Mouse (Mus musculus) cerebellum, adult 2 months (tissue): ENCODE measurements around the gene Samd4. TPM values are rescaled to one million over a fixed set of nuclear protein-coding genes. Genes with fewer than 3 reads are reported as not detected.

ENCODE experiments used
- DNase-seq, 2 experiments: peaks; one replicate each; pipeline ENCODE4 v3.0.0; 2021
- H3K27ac ChIP-seq: fragments of 200-500 bp; 2 replicates; pipeline ENCODE4 v1.5.1; 2012; ENCODE audit warnings: low read length, control low read depth, inconsistent platforms; ENCODE audit not compliant: insufficient read depth
- H3K27me3 ChIP-seq: fragments of 200-500 bp; 2 replicates; pipeline ENCODE4 v1.6.1; 2012; ENCODE audit warnings: inconsistent platforms, mild to moderate bottlenecking, low read length, moderate library complexity; ENCODE audit not compliant: control insufficient read depth, insufficient read depth
- H3K4me1 ChIP-seq: fragments of 200-500 bp; 2 replicates; pipeline ENCODE4 v1.6.1; 2011; ENCODE audit warnings: low read length; ENCODE audit not compliant: control insufficient read depth, insufficient read depth
- H3K4me3 ChIP-seq: fragments of 200-500 bp; replicated peaks from 2 replicates; pipeline ENCODE3; 2011; ENCODE audit warnings: mild to moderate bottlenecking, low read depth, low read length, control low read depth; ENCODE audit not compliant: insufficient read depth
- CTCF ChIP-seq: fragments of 200-500 bp; IDR thresholded peaks from 2 replicates; pipeline ENCODE4 v1.5.1; 2011; ENCODE audit warnings: low read depth, mild to moderate bottlenecking, control low read depth, low read length, moderate library complexity, borderline replicate concordance; ENCODE audit not compliant: insufficient read depth
- POLR2A ChIP-seq: fragments of 200-500 bp; IDR thresholded peaks from 2 replicates; pipeline ENCODE4 v1.6.1; 2011; ENCODE audit warnings: low read length, control low read depth, borderline replicate concordance; ENCODE audit not compliant: insufficient read depth
- WGBS: fragments of 180-500 bp; shearing (Covaris S2); methylation state at CpG from one replicate; pipeline ENCODE4 v1.1.7; 2018; 5-methylcytosine and 5-hydroxymethylcytosine counted together
- polyA plus RNA-seq: library from polyadenylated mRNA; depleted of rRNA; stranded (reverse); fragments of >200 nt; gene quantifications from 2 replicates; pipeline ENCODE4 v1.2.3, GENCODE M21; 2012

Gene Samd4
- polyA plus RNA-seq, 1 experiment: 23.8 TPM

DNA sequence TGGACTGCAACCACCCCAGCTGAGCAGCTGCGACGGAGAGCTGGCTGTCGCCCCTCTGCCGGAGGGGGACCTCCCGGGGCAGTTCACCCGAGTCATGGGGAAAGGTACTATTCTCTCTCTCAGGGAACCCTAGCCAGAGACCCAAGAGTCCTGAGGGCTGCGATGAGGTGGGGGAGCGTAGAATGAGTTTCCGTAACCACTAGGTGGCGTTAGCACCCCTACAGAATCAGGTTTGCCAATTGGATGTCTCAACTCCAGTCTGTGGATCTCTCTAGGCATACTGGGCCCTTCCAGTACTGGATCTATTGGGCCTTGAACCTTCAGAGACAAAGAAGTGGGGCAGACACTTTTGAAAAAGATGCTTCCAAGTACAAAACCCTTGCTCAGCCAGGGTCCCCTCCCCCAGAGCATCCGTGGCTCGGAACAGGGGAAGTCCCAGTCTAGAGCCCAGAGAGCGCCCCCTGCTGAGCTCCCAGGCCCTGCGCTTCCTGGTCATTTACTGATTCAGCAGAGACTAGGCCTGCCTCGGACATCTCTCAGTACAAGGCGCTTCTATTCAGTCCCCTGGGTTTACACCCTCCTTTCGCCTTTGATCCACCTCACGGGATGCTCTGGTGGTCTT lies 191.5 kb downstream of the Samd4 start:
- 62% methylated on average over 18 of the region's 18 CpGs for WGBS
- Histone ChIP-seq H3K4me3 (no peak overlapping the region), H3K27me3 (no peaks in the 10 kb centered on the region), H3K27ac (no peak overlapping the region), H3K4me1 (no peaks in the 10 kb centered on the region)
- TF ChIP-seq POLR2A (no peak), CTCF (no peak)
- DNase-seq: peak in 1 of 2 experiments; percentile 33

DNA sequence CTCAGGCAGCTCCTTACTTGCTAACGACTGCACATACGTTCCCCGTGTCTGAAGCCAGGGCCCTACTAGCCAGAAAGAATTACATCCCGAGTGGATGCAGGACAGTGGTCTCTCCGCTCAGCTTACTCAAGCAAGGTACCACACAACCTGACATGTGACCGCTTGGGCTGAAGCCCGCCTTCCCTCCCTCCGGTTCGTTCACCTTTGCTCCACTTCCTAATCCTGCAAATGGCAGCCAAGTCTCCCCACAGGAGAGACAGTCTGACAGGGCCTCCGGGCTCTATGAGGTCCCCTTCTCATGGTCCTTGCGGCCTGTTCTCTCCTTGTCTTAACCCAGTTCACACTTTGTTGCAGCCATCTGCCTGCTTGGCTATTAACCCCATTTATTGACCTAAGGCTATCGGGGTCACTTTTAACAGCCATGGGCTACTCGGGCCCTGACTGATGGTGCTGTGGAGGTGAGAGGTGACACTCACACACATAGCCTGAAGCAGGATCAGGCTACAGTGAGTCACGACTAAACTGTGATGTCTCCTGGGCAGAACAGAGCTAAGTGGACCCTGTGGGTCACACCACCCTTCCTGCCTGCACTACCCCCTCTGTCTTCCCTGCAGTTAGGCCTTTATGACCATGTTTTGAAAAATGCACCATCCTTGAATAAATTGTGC lies 192.5 kb downstream of the Samd4 start:
- WGBS: 91% methylated on average over 14 of the region's 14 CpGs
- H3K27ac ChIP-seq: no peak overlapping the region
- H3K4me1 ChIP-seq: no peaks in the 10 kb centered on the region
- DNase-seq: no peak
- no peak overlapping the region for H3K4me3 ChIP-seq
- H3K27me3 ChIP-seq: no peaks in the 10 kb centered on the region
- TF ChIP-seq POLR2A (no peak), CTCF (no peak)

DNA sequence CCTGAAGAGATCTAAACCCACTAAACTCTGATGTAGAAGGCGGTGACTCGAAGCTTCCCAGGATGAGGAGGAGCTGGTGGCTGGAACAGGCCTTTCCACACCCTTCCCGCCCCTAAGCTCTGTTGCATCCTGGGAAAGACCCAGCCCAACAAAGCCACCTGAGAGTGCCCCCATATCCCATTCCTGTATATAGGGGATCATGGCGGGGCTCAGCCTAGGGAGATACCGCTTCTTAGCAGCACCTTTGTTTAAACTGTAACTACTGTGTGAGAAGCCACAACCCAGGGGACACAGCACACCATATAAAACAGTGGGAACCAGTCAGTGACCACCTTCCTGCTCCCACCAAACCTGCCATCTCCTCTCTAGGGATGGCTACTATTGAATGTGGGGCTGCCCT lies 193.2 kb downstream of the Samd4 start:
- 98% methylated on average over 5 of the region's 5 CpGs for WGBS
- no peak for DNase-seq
- Histone ChIP-seq H3K27me3 (no peaks in the 10 kb centered on the region), H3K27ac (no peak overlapping the region), H3K4me1 (no peaks in the 10 kb centered on the region), H3K4me3 (no peak overlapping the region)
- TF ChIP-seq POLR2A: no peak

DNA sequence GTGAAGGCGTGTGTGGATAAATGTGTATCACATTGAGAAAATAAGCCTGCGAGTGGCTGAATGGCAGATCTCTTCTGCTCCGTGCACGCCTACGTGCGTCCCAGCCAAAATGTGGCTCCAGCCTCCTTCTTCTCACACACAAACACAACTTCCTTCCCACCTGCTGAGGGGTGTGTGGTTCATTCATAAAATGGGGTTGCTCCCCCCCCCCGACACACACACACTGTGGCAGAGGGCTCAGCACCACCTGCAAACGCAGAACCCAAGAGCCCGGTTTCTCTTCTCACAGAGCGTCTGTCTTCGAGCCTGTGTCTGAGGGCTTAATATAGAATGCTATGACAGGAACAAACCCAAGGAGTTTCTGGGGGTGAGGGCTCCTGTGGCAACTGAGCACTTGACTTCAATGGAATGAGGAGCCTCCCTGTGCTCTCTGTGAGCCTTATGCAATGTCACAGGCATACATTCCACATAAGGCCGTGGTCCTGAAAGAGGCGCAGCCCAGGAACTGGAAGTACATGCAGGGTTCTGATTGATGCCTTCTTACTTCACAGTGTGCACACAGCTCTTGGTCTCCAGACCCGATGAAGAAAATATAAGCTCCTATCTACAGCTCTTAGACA lies 194.4 kb downstream of the Samd4 start:
- no peak for TF ChIP-seq CTCF
- Histone ChIP-seq H3K27ac (no peak overlapping the region), H3K4me3 (no peak overlapping the region), H3K4me1 (no peaks in the 10 kb centered on the region), H3K27me3 (no peaks in the 10 kb centered on the region)
- 90% methylated on average over 14 of the region's 14 CpGs for WGBS
- DNase-seq: no peak

DNA sequence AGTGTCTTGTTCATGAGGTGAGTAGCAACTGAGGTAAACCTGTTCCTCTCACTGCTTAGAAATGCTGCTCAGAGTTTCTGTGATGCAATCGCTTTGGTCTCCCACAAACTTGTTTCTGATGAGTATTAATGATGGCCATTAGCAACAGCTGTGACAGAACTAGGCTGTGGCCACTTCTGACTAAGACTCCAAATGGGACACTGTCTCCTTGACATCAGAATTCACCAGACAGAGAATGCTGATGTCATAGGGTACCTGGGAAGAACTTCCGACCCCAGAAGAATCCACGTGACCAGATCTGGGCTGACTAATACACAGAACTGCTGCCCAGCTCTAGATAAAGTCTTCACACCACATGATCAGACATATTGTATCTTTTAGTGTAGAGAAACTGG lies 194.9 kb downstream of the Samd4 start:
- no peaks in the 10 kb centered on the region for H3K27me3 ChIP-seq
- no peak for TF ChIP-seq CTCF
- no peak for DNase-seq
- H3K27ac ChIP-seq: no peak overlapping the region
- 93% methylated on average over 3 of the region's 3 CpGs for WGBS
- no peaks in the 10 kb centered on the region for H3K4me1 ChIP-seq
- H3K4me3 ChIP-seq: no peak overlapping the region

DNA sequence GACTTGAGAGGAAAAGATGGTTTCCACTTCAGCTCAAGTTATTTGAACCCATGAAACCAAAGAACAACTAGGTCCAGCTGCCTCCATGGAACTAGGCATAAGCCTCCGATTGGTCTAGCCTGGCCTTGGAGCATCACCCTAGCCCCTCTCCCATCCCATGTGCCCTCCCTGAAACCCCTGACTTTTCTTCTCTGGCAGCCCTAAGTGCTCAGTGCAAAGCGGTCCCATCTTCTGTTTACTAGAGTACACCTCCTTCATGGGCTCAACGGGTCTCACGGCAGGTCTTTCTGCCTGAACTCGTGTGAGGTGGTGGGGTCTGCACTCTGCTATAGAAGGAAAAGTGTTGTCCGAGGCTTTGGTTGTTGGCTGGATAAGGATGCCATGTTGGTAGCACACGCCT lies 197.3 kb downstream of the Samd4 start:
- no peaks in the 10 kb centered on the region for H3K27me3 ChIP-seq
- no peak overlapping the region for H3K4me3 ChIP-seq
- TF ChIP-seq POLR2A (no peak), CTCF (no peak)
- DNase-seq: no peak
- 94% methylated on average over 7 of the region's 7 CpGs for WGBS
- H3K27ac ChIP-seq: no peak overlapping the region
- no peaks in the 10 kb centered on the region for H3K4me1 ChIP-seq

DNA sequence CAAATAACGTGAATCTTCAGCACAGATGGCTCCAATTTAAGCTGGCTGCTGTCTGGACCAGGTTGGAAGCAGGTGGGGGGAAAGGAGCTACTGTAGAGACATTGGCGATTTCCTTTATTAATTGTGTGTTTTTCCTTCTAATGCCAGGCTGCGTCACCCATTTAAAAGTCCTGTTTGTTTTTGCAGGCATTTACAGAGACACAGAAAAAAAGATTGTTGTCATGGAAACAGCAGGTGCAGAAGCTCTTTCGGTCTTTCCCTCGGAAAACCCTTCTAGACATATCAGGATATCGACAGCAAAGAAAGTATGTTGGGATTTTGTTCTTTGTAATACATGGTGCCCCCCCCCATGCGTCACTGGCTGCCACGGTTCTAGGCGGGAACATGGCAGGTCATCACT lies 200.7 kb downstream of the Samd4 start:
- no peak for TF ChIP-seq POLR2A
- no peak for TF ChIP-seq CTCF
- Histone ChIP-seq H3K4me1 (no peaks in the 10 kb centered on the region), H3K27ac (no peak overlapping the region), H3K4me3 (no peak overlapping the region), H3K27me3 (no peaks in the 10 kb centered on the region)
- DNase-seq: no peak
- 38% methylated on average over 9 of the region's 9 CpGs for WGBS

DNA sequence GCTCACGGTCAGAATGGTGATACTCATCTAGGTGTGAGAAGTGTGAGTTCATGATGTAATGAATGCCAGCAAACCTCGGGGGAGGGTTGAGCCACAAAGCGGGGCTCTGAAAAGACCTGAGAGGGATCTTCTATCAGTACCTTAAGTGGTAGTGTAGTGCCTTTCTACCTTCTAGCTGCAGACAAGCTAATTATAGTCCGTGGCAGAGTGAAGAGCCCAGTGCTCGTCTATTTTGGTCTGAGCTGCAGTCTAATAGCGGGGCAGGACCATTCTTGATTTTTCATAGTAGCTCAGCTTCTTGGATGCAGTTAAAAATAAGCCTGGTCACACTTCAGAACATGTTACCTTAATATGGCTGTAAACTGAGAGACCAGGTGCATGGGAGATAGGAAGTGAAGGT lies 201.2 kb downstream of the Samd4 start:
- H3K27ac ChIP-seq: no peak overlapping the region
- H3K27me3 ChIP-seq: no peaks in the 10 kb centered on the region
- H3K4me1 ChIP-seq: no peaks in the 10 kb centered on the region
- no peak overlapping the region for H3K4me3 ChIP-seq
- 83% methylated on average over 6 of the region's 6 CpGs for WGBS
- TF ChIP-seq POLR2A: no peak
- no peak for TF ChIP-seq CTCF
- DNase-seq: no peak
